Comparison of ENCODE assay signal across 29 mouse cellular contexts in the genomic region with DNA sequence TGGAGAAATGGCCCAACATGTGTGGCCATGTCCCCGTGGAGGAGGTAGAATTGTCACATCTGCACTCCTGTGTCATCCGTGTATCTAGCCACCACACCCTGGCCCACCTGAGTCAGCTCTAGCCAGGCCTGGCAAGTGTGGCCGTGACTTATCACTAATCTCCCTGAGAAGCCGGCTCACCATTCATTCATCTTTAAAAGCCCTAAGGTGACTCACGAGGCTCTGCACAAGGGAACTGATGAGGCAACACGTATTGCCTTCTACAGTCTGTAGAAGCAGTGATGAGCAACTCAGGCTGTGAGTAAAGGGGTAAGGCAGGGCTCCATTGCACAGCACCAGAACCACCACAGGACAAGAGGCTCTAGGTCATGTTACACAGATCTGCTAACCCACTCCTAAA.
DNase-seq lines count a peak whose midpoint lies in the region; ATAC-seq and TF ChIP-seq lines count a peak whose summit lies in the region.
"Had no signal": no experiment of that assay in that cellular context is flagged by ENCODE, and none has a peak within 500 bp of the region (broad histone marks: within the 10 kb centered on the region; RNA-seq: fewer than 3 reads in every experiment).

No protein-coding gene starts in this region.

- in situ Hi-C loops in Patski (cut with MboI; ENCODE audit: low pct_unique_long_range_greater_than_20kb) = loop anchor here (5.0 kb wide), 1 partner anchor 86 kb away; no protein-coding TSS in a partner anchor

- WGBS in intestine, embryonic 15.5 days = 58% methylated on average over 6 of the region's 6 CpGs
- 54% methylated on average over 6 of the region's 6 CpGs for WGBS in stomach, embryonic 16.5 days
- 84% methylated on average over 6 of the region's 6 CpGs for WGBS in hindbrain, embryonic 11.5 days
- WGBS in kidney, embryonic 15.5 days = 77% methylated on average over 6 of the region's 6 CpGs

- CTCF ChIA-PET in Patski (lab: Charles Lee) = interaction anchor here (1.2 kb wide), 1 partner anchor 10 kb away, joined by 5 read pairs; no protein-coding TSS in a partner anchor

- no peak overlapping the region for H3K27ac ChIP-seq in intestine, embryonic 15.5 days
- peak overlapping the region; percentile 73 for H3K27ac ChIP-seq in stomach, embryonic 16.5 days (ENCODE audit: low read length)
- H3K27ac ChIP-seq in hindbrain, embryonic 11.5 days (ENCODE audit: low read depth, low read length) = no peak overlapping the region
- H3K27ac ChIP-seq in kidney, embryonic 15.5 days = no peak overlapping the region
- H3K27ac ChIP-seq: embryonic facial prominence, embryonic 12.5 days; heart, adult 2 months; heart, embryonic 13.5 days; hindbrain, embryonic 13.5 days; limb, embryonic 13.5 days; liver, embryonic 13.5 days; midbrain, embryonic 12.5 days; neural tube, embryonic 12.5 days had no signal

- H3K27me3 ChIP-seq in Patski = no peaks in the 10 kb centered on the region
- no peaks in the 10 kb centered on the region for H3K27me3 ChIP-seq in intestine, embryonic 15.5 days (replicated peaks)
- H3K27me3 ChIP-seq in stomach, embryonic 16.5 days (ENCODE audit: control insufficient read depth, insufficient read depth, low read length) = no peaks in the 10 kb centered on the region
- no peaks in the 10 kb centered on the region for H3K27me3 ChIP-seq in hindbrain, embryonic 11.5 days (ENCODE audit: control insufficient read depth, insufficient read depth, low read length)
- H3K27me3 ChIP-seq in kidney, embryonic 15.5 days = no peaks in the 10 kb centered on the region
- H3K27me3 ChIP-seq: embryonic facial prominence, embryonic 12.5 days; hindbrain, embryonic 13.5 days; limb, embryonic 13.5 days; liver, embryonic 13.5 days; midbrain, embryonic 12.5 days; neural tube, embryonic 12.5 days had no signal

- no peaks in the 10 kb centered on the region for H3K4me1 ChIP-seq in intestine, embryonic 15.5 days (replicated peaks)
- H3K4me1 ChIP-seq in stomach, embryonic 16.5 days (ENCODE audit: control insufficient read depth, insufficient read depth, low read length) = no peaks in the 10 kb centered on the region
- no peaks in the 10 kb centered on the region for H3K4me1 ChIP-seq in hindbrain, embryonic 11.5 days (replicated peaks; ENCODE audit: control insufficient read depth, insufficient read depth, low read length)
- H3K4me1 ChIP-seq in kidney, embryonic 15.5 days = 0 out of 2 replicates have a peak, but pooled peaks cover 2% of the 10 kb centered on the region
- H3K4me1 ChIP-seq: embryonic facial prominence, embryonic 12.5 days; heart, embryonic 13.5 days; hindbrain, embryonic 13.5 days; limb, embryonic 13.5 days; liver, embryonic 13.5 days; midbrain, embryonic 12.5 days; neural tube, embryonic 12.5 days had no signal

- no peak overlapping the region for H3K4me3 ChIP-seq in intestine, embryonic 15.5 days (replicated peaks)
- H3K4me3 ChIP-seq in stomach, embryonic 16.5 days (replicated peaks; ENCODE audit: low read length) = no peak overlapping the region
- H3K4me3 ChIP-seq in hindbrain, embryonic 11.5 days (ENCODE audit: low read depth, low read length) = no peak overlapping the region
- no peak overlapping the region for H3K4me3 ChIP-seq in kidney, embryonic 15.5 days (replicated peaks)
- H3K4me3 ChIP-seq: embryonic facial prominence, embryonic 12.5 days; heart, adult 2 months; heart, embryonic 13.5 days; hindbrain, embryonic 13.5 days; limb, embryonic 13.5 days; liver, embryonic 13.5 days; midbrain, embryonic 12.5 days; neural tube, embryonic 12.5 days had no signal

- DNase-seq in 416B (ENCODE audit: low read depth) (peak; percentile 21), Patski (ENCODE audit: low read depth, low spot score) (peak; percentile 83)
- no peak for DNase-seq in hindbrain, embryonic 11.5 days (ENCODE audit: low spot score)
- no peak for DNase-seq in heart, postnatal 4 days
- DNase-seq: cerebellum, adult 18-20 months; cerebellum, postnatal 14 days; forebrain, postnatal 0 days; gastrocnemius, postnatal 25 days; heart, adult 2 months; heart, postnatal 14 days; kidney, adult 9 months; kidney, postnatal 4 days; layer of hippocampus, adult 9-11 months; liver, embryonic 13.5 days; lung, adult 2 months; lung, postnatal 14 days; right cerebral cortex, postnatal 25 days; spleen, adult 18-20 months; thymus, adult 18-20 months; thymus, postnatal 4 days had no signal

- no peaks in the 10 kb centered on the region for H3K9me3 ChIP-seq in intestine, embryonic 15.5 days
- no peaks in the 10 kb centered on the region for H3K9me3 ChIP-seq in stomach, embryonic 16.5 days (replicated peaks; ENCODE audit: control insufficient read depth, low read length)
- no peaks in the 10 kb centered on the region for H3K9me3 ChIP-seq in hindbrain, embryonic 11.5 days (ENCODE audit: control insufficient read depth, low read length)
- H3K9me3 ChIP-seq in kidney, embryonic 15.5 days (replicated peaks) = no peaks in the 10 kb centered on the region
- H3K9me3 ChIP-seq: embryonic facial prominence, embryonic 12.5 days; heart, embryonic 13.5 days; hindbrain, embryonic 13.5 days; limb, embryonic 13.5 days; liver, embryonic 13.5 days; midbrain, embryonic 12.5 days; neural tube, embryonic 12.5 days had no signal

- no peak overlapping the region for H3K4me2 ChIP-seq in intestine, embryonic 15.5 days (replicated peaks)
- H3K4me2 ChIP-seq in stomach, embryonic 16.5 days (ENCODE audit: low read depth, low read length) = no peak overlapping the region
- H3K4me2 ChIP-seq in hindbrain, embryonic 11.5 days (replicated peaks; ENCODE audit: low read depth, low read length) = no peak overlapping the region
- no peak overlapping the region for H3K4me2 ChIP-seq in kidney, embryonic 15.5 days
- H3K4me2 ChIP-seq: embryonic facial prominence, embryonic 12.5 days; heart, embryonic 13.5 days; hindbrain, embryonic 13.5 days; limb, embryonic 13.5 days; liver, embryonic 13.5 days; midbrain, embryonic 12.5 days; neural tube, embryonic 12.5 days had no signal

- POLR2A ChIA-PET in Patski (lab: Charles Lee) = no interaction called here

- TF ChIP-seq CTCF in Patski (IDR thresholded peaks at IDR 0.05) = no peak

- no peak overlapping the region for H3K9ac ChIP-seq in intestine, embryonic 15.5 days
- H3K9ac ChIP-seq in stomach, embryonic 16.5 days (ENCODE audit: low read length) = no peak overlapping the region
- H3K9ac ChIP-seq in hindbrain, embryonic 11.5 days (ENCODE audit: low read depth, low read length) = no peak overlapping the region
- H3K9ac ChIP-seq in kidney, embryonic 15.5 days = no peak overlapping the region
- H3K9ac ChIP-seq: embryonic facial prominence, embryonic 12.5 days; forebrain, postnatal 0 days; heart, embryonic 13.5 days; hindbrain, embryonic 13.5 days; limb, embryonic 13.5 days; liver, embryonic 13.5 days; midbrain, embryonic 12.5 days; neural tube, embryonic 12.5 days had no signal

- no peaks in the 10 kb centered on the region for H3K36me3 ChIP-seq in intestine, embryonic 15.5 days
- H3K36me3 ChIP-seq in stomach, embryonic 16.5 days (ENCODE audit: control insufficient read depth, insufficient read depth, low read length) = no peaks in the 10 kb centered on the region
- H3K36me3 ChIP-seq in hindbrain, embryonic 11.5 days (ENCODE audit: control insufficient read depth, insufficient read depth, low read length) = no peaks in the 10 kb centered on the region
- no peaks in the 10 kb centered on the region for H3K36me3 ChIP-seq in kidney, embryonic 15.5 days
- H3K36me3 ChIP-seq: embryonic facial prominence, embryonic 12.5 days; heart, embryonic 13.5 days; hindbrain, embryonic 13.5 days; limb, embryonic 13.5 days; liver, embryonic 13.5 days; midbrain, embryonic 12.5 days; neural tube, embryonic 12.5 days had no signal

- peak; percentile 95 for ATAC-seq in Patski
- ATAC-seq in intestine, embryonic 15.5 days = peak; percentile 56; the same call in 1 of the 2 replicates
- peak; percentile 45; the same call in 1 of the 2 replicates for ATAC-seq in stomach, embryonic 16.5 days (ENCODE audit: insufficient read depth, low FRiP score)
- no peak for ATAC-seq in hindbrain, embryonic 11.5 days (ENCODE audit: low FRiP score)
- no peak for ATAC-seq in kidney, embryonic 15.5 days (replicated peaks; ENCODE audit: low FRiP score)
- ATAC-seq: forebrain, postnatal 0 days had no signal

Comparison
In these comparisons a context has a peak if more than half of its experiments do, and no peak if none do; other contexts are left out.
1. DNase-seq: peak in 416B (single experiment) and Patski (single experiment); none in hindbrain, embryonic 11.5 days (single experiment) and heart, postnatal 4 days (single experiment).
2. ATAC-seq: peak in Patski (single experiment), intestine, embryonic 15.5 days (single experiment) and stomach, embryonic 16.5 days (single experiment); none in hindbrain, embryonic 11.5 days (single experiment) and kidney, embryonic 15.5 days (single experiment).